Mouse (Mus musculus): ENCODE data around the gene Dchs1.

GRCm38 (mm10) chr7:105721916-105722315 is 65.5 kb downstream of the Dchs1 start:
- TF ChIP-seq POLR2A (IDR thresholded peaks at IDR 0.05; ENCODE audit: low read depth, low read length) (no peak), CTCF (IDR thresholded peaks at IDR 0.05; ENCODE audit: borderline replicate concordance, insufficient read depth, low read length) (no peak)

Measured in embryonic fibroblast, embryonic 13.5 days (primary cell).